Mouse (Mus musculus) midbrain, embryonic 16.5 days (tissue): Measurements from ENCODE around the gene Acp5. TPM values are rescaled to one million over a fixed set of nuclear protein-coding genes. Genes with fewer than 3 reads are reported as not detected.

Experiments used
- microRNA-seq: library from miRNA; unstranded; fragments of <30 nt; microRNA quantifications from one replicate; pipeline ENCODE4, GENCODE M21; 2017
- polyA plus RNA-seq: library from polyadenylated mRNA; unstranded; fragments of >200 nt; fragmentation: Nextera tagmentation; extraction: Ambion mirVana; gene quantifications from 2 replicates; pipeline ENCODE4 v1.2.1, GENCODE M21; 2015

Gene Acp5
- polyA plus RNA-seq, 1 experiment from 2014 or later, result 4.1 TPM

Small RNAs within 50 kb of the gene (microRNA-seq; reads per million reads assigned to microRNA genes)
- gene Mir7084, result not detected

Other genes with a start within 250 kb of the Acp5 start
- gene Rab3d, start 217.5 kb downstream of the Acp5 start, polyA plus RNA-seq, result 16.1 and 19.9 TPM in 2 replicates
- 11.6 and 12.7 TPM in 2 replicates for gene Ccdc159, start 208.2 kb downstream of the Acp5 start, polyA plus RNA-seq
- 45.5 and 47.2 TPM in 2 replicates for gene Tmem205, start 208.2 kb downstream of the Acp5 start, polyA plus RNA-seq
- 112 and 115 TPM in 2 replicates for gene Plppr2, start 198.7 kb downstream of the Acp5 start, polyA plus RNA-seq
- gene Swsap1, start 180.0 kb downstream of the Acp5 start, polyA plus RNA-seq, result 9.5 and 10.5 TPM in 2 replicates
- gene Epor, start 172.2 kb downstream of the Acp5 start, polyA plus RNA-seq, result 1.2 and 1.4 TPM in 2 replicates
- gene Rgl3, start 146.3 kb downstream of the Acp5 start, polyA plus RNA-seq, result 0.88 and 1.5 TPM in 2 replicates
- 5.6 and 6.2 TPM in 2 replicates for gene Ccdc151, start 133.1 kb downstream of the Acp5 start, polyA plus RNA-seq
- gene Prkcsh, start 132.9 kb downstream of the Acp5 start, polyA plus RNA-seq, result 83.0 and 90.3 TPM in 2 replicates
- 91.6 and 93.8 TPM in 2 replicates for gene Elavl3, start 83.7 kb downstream of the Acp5 start, polyA plus RNA-seq
- gene Gm49318, start 64.5 kb downstream of the Acp5 start, polyA plus RNA-seq, result not detected in 2 replicates
- gene Zfp653, start 64.3 kb downstream of the Acp5 start, polyA plus RNA-seq, result 18.1 and 18.8 TPM in 2 replicates
- 54.8 and 57.4 TPM in 2 replicates for gene Ecsit, start 50.3 kb downstream of the Acp5 start, polyA plus RNA-seq
- gene Cnn1, start 36.5 kb downstream of the Acp5 start, polyA plus RNA-seq, result 0.67 and 0.88 TPM in 2 replicates
- gene Elof1, start 18.5 kb downstream of the Acp5 start, polyA plus RNA-seq, result 170 and 188 TPM in 2 replicates
- 86.8 and 96.6 TPM in 2 replicates for gene Pigyl, start 21.1 kb upstream of the Acp5 start, polyA plus RNA-seq
- 0.72 and 0.85 TPM in 2 replicates for gene Zfp872, start 52.4 kb upstream of the Acp5 start, polyA plus RNA-seq
- 8.7 and 11.4 TPM in 2 replicates for gene Zfp809, start 90.0 kb upstream of the Acp5 start, polyA plus RNA-seq
- gene Zfp599, start 124.2 kb upstream of the Acp5 start, polyA plus RNA-seq, result 11.9 and 12.0 TPM in 2 replicates
- gene Zfp810, start 171.9 kb upstream of the Acp5 start, polyA plus RNA-seq, result 32.5 and 32.7 TPM in 2 replicates